Mouse (Mus musculus) CH12.LX (cell line): ENCODE results near the gene Prcc. TPM values are rescaled to one million over a fixed set of nuclear protein-coding genes. Genes with fewer than 3 reads are reported as not detected.

Source experiments
- DNase-seq: peaks from one replicate; pipeline ENCODE4 v3.0.0-alpha.2; 2013; ENCODE audit errors: extremely low read depth
- H3K27ac ChIP-seq: 2 replicates; pipeline ENCODE4 v1.5.1; 2012; ENCODE audit warnings: low read depth, mild to moderate bottlenecking, control low read depth, moderate library complexity; ENCODE audit not compliant: insufficient read depth
- H3K27me3 ChIP-seq: replicated peaks from 2 replicates; pipeline ENCODE3; 2012; ENCODE audit warnings: inconsistent platforms
- H3K36me3 ChIP-seq, 2 experiments: replicated peaks in 1 of 2; 2 replicates each; pipeline versions ENCODE3 to v1.6.1; 2012; ENCODE audit warnings: inconsistent platforms in 1 of 2, low read length in 1 of 2, mild to moderate bottlenecking in 1 of 2, mixed read lengths in 1 of 2, moderate library complexity in 1 of 2; ENCODE audit not compliant: control insufficient read depth in 1 of 2, insufficient read depth in 1 of 2
- H3K4me1 ChIP-seq, 2 experiments: 2 replicates each; pipeline ENCODE4 v1.6.1; 2012; ENCODE audit warnings: inconsistent platforms in 1 of 2, moderate library complexity in 1 of 2; ENCODE audit not compliant: insufficient read depth in 2 of 2, control insufficient read depth in 1 of 2
- H3K4me2 ChIP-seq: 2 replicates; pipeline ENCODE4 v1.6.1; 2012; ENCODE audit warnings: low read depth, mild to moderate bottlenecking, control low read depth; ENCODE audit not compliant: poor library complexity, insufficient read depth, severe bottlenecking
- H3K4me3 ChIP-seq, 3 experiments: fragments of 150-350 bp in 1 of 3; sonication (generic) in 1 of 3; replicated peaks in 1 of 3; 2 replicates each; pipeline versions ENCODE3 to v1.5.1; 2011 to 2012; ENCODE audit warnings: low read depth in 2 of 3, low read length in 2 of 3, mild to moderate bottlenecking in 2 of 3, moderate library complexity in 2 of 3, control low read depth in 1 of 3, improper control_type of control experiment in 1 of 3, inconsistent platforms in 1 of 3, mixed read lengths in 1 of 3; ENCODE audit not compliant: poor library complexity in 1 of 3
- H3K79me2 ChIP-seq: replicated peaks from 2 replicates; pipeline ENCODE4 v1.6.1; 2012; ENCODE audit warnings: mild to moderate bottlenecking, moderate library complexity; ENCODE audit not compliant: control insufficient read depth, poor library complexity, insufficient read depth, severe bottlenecking; ENCODE audit errors: extremely low read depth
- H3K9ac ChIP-seq: 2 replicates; pipeline ENCODE4 v1.6.1; 2012; ENCODE audit warnings: low read depth, mild to moderate bottlenecking, control low read depth, moderate library complexity; ENCODE audit not compliant: insufficient read depth
- H3K9me3 ChIP-seq: replicated peaks from 2 replicates; pipeline ENCODE3; 2012; ENCODE audit warnings: low read length, inconsistent platforms, mixed read lengths
- CHD1 ChIP-seq: IDR thresholded peaks from 2 replicates; pipeline ENCODE4 v1.6.1; 2012; ENCODE audit warnings: low read depth, low read length, improper control_type of control experiment, inconsistent platforms
- CHD2 ChIP-seq: IDR thresholded peaks from 2 replicates; pipeline ENCODE4 v1.6.1; 2011; ENCODE audit warnings: low read length, improper control_type of control experiment
- E2F4 ChIP-seq: IDR thresholded peaks from 2 replicates; pipeline ENCODE4 v1.6.1; 2011; ENCODE audit warnings: low read depth, low read length, improper control_type of control experiment; ENCODE audit not compliant: insufficient replicate concordance
- EP300 ChIP-seq: IDR thresholded peaks from 2 replicates; pipeline ENCODE4 v1.6.1; 2011; ENCODE audit warnings: low read length, improper control_type of control experiment
- GABPA ChIP-seq: IDR thresholded peaks from 2 replicates; pipeline ENCODE4 v1.6.1; 2012; ENCODE audit warnings: low read depth, low read length, improper control_type of control experiment, inconsistent platforms; ENCODE audit not compliant: insufficient replicate concordance
- HCFC1 ChIP-seq: IDR thresholded peaks from 2 replicates; pipeline ENCODE4 v1.6.1; 2012; ENCODE audit warnings: low read depth, mild to moderate bottlenecking, inconsistent platforms, low read length, improper control_type of control experiment
- JUND ChIP-seq: conservative IDR thresholded peaks from 2 replicates; pipeline ENCODE4 v1.6.1; 2011; ENCODE audit warnings: low read depth, low read length, improper control_type of control experiment
- MAFK ChIP-seq: IDR thresholded peaks from 2 replicates; pipeline ENCODE4 v1.6.1; 2011; ENCODE audit warnings: low read length, improper control_type of control experiment; ENCODE audit not compliant: insufficient replicate concordance
- MAX ChIP-seq: IDR thresholded peaks from 2 replicates; pipeline ENCODE4 v1.6.1; 2011; ENCODE audit warnings: low read length, improper control_type of control experiment
- MEF2A ChIP-seq: IDR thresholded peaks from 2 replicates; pipeline ENCODE4 v1.6.1; 2014; ENCODE audit warnings: low read depth, mild to moderate bottlenecking, inconsistent platforms, low read length, improper control_type of control experiment, borderline replicate concordance
- MXI1 ChIP-seq: IDR thresholded peaks from 2 replicates; pipeline ENCODE4 v1.6.1; 2011; ENCODE audit warnings: mild to moderate bottlenecking, low read depth, low read length, improper control_type of control experiment
- MYC ChIP-seq: IDR thresholded peaks from 2 replicates; pipeline ENCODE4 v1.6.1; 2011; ENCODE audit warnings: low read depth, mild to moderate bottlenecking, improper control_type of control experiment, low read length
- PAX5 ChIP-seq: IDR thresholded peaks from 2 replicates; pipeline ENCODE4 v1.6.1; 2012; ENCODE audit warnings: low read length, inconsistent platforms, mixed read lengths
- POLR2A ChIP-seq: IDR thresholded peaks from 2 replicates; pipeline ENCODE4 v1.6.1; 2011; ENCODE audit warnings: low read depth, mild to moderate bottlenecking, improper control_type of control experiment, low read length
- SIN3A ChIP-seq: IDR thresholded peaks from 2 replicates; pipeline ENCODE4 v1.6.1; 2012; ENCODE audit warnings: low read length, improper control_type of control experiment, inconsistent platforms
- SMC3 ChIP-seq: IDR thresholded peaks from 2 replicates; pipeline ENCODE4 v1.6.1; 2011; ENCODE audit warnings: low read depth, low read length, improper control_type of control experiment
- TCF12 ChIP-seq: IDR thresholded peaks from 2 replicates; pipeline ENCODE4 v1.6.1; 2014; ENCODE audit warnings: low read depth, mild to moderate bottlenecking, inconsistent platforms, low read length, improper control_type of control experiment
- UBTF ChIP-seq: IDR thresholded peaks from 2 replicates; pipeline ENCODE4 v1.6.1; 2012; ENCODE audit warnings: low read depth, mild to moderate bottlenecking, inconsistent platforms, low read length, improper control_type of control experiment, moderate library complexity
- ZKSCAN1 ChIP-seq: IDR thresholded peaks from 2 replicates; pipeline ENCODE4 v1.6.1; 2012; ENCODE audit warnings: low read depth, inconsistent platforms, low read length, improper control_type of control experiment, borderline replicate concordance
- ZMIZ1 ChIP-seq: IDR thresholded peaks from 2 replicates; pipeline ENCODE4 v1.6.1; 2012; ENCODE audit warnings: low read depth, mild to moderate bottlenecking, inconsistent platforms, low read length, improper control_type of control experiment
- ZNF384 ChIP-seq: IDR thresholded peaks from 2 replicates; pipeline ENCODE4 v1.6.1; 2012; ENCODE audit warnings: low read depth, low read length, improper control_type of control experiment, inconsistent platforms
- dilution Hi-C: fragments of 300-500 bp; cut with MboI; formaldehyde crosslinking; loops from 2 replicates; pipeline ENCODE4 v1.14.3; 2020; ENCODE audit warnings: low sequenced_read_pairs; ENCODE audit not compliant: extremely low pct_unique_long_range_greater_than_20kb, extremely low pct_ligation_motif_present
- in situ Hi-C: fragments of 300-500 bp; cut with MboI; formaldehyde crosslinking; loops from 3 replicates; pipeline ENCODE4 v1.14.3; 2019; ENCODE audit warnings: low sequenced_read_pairs, low pct_ligation_motif_present, low pct_unique_long_range_greater_than_20kb, mixed read lengths
- polyA plus RNA-seq: library from polyadenylated mRNA; unstranded; fragments of >175 nt; gene quantifications from 2 replicates; pipeline ENCODE4 v1.2.1, GENCODE M21; 2012; ENCODE audit warnings: low read depth; ENCODE audit not compliant: insufficient read length
- total RNA-seq, 2 experiments: library from RNA; depleted of rRNA; stranded (reverse); fragments of 300-350 nt in 1 of 2; fragments of >200 nt in 1 of 2; gene quantifications; 2 replicates each; pipeline ENCODE4 v1.2.3; 2012 to 2014

The Prcc gene
- total and polyA plus RNA-seq, 3 experiments: 26.4 to 58.5 (median 48.6) TPM

DNA sequence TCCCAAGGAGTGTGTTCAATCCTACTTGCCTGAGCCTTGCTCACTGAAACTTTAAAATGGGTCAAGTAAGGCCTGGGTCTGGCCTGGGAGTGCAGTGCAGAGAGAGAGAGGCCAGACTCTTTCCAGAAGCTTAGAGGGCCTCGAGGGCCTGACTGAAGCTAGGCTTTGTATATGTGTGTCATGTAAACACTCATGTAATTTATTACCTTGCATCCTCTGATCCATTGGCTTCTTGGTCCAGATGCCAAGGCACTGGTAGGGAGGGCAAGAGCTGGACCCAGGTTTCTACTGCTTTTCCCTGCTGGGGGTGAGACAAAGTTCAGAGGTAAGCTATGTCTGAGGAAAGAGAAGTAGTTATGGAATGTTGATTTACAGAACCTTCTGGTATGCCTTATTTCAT, 22.5 kb upstream of the Prcc start:
- dilution Hi-C loops: no loop called here

DNA sequence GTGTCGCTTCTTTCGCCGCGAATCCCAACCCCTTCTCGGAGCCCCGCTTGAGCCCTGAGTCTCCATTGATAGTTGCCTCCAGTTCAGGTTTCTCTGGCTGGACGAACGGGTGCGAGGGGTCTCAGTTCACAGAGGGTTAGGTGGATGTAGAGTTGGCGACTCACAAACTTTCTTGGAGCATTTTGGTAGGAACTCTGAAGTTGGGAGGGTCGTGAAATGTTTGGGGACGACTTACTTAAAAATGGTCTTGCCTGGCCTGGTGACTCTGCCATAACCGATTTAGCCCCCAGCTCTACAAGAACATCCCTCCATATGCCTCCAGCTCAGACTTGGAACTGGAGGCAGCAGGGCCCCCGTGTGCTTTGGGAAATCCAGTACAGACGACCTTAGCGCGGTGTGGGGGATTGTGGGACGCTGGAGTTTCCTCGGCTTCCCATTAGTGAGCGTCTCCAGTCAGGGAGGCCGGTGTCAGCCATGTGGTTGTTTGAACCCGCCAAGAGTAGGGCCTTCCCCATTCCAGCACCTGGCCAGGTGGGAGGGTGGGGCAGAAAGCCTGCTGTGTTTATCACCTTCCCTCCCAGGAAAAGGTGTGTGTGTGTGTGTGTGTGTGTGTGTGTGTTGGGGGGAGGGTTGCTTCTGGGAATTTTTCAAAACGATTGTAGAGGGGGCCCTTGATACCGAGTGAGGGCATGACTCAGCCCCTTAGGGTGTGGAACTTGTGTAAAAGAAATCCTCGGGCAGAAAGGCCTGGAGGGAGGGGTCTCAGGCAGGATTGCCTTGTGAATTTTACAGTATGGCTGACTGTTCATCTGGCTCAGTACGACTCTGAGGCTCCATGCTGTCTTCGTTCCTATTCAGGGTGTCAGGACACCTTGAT, 21.8 kb upstream of the Prcc start:
- H3K4me3 ChIP-seq: peak overlapping the region; percentile 71 to 99 (median 91)
- H3K9ac ChIP-seq: peak overlapping the region; percentile 75
- TF ChIP-seq MYC (peak; percentile 84), ZKSCAN1 (no peak), TCF12 (no peak), CHD1 (0 out of 2 replicates have a peak, but pooled peaks have one; percentile 44), SIN3A (peak; percentile 88), POLR2A (peak; percentile 38; the same call in 1 of the 2 replicates), ZNF384 (no peak), MAX (peak; percentile 74), ZMIZ1 (no peak), MXI1 (peak; percentile 83)
- TF ChIP-seq, all 38 proteins: peak for 6
- H3K79me2 ChIP-seq: peaks cover 59% of the 10 kb centered on the region
- dilution Hi-C loops (no loop called here), in situ Hi-C loops (no loop called here)
- H3K9me3 ChIP-seq: no peaks in the 10 kb centered on the region
- H3K4me1 ChIP-seq: peaks cover 10 to 45% of the 10 kb centered on the region in 2 experiments
- peaks cover 3 to 15% of the 10 kb centered on the region in 2 experiments for H3K36me3 ChIP-seq
- no peaks in the 10 kb centered on the region for H3K27me3 ChIP-seq
- no peak for DNase-seq
- peak overlapping the region; percentile 91 for H3K4me2 ChIP-seq
- peak overlapping the region; percentile 58 for H3K27ac ChIP-seq

More for the DNA sequence above, 22.5 kb upstream of the Prcc start:
- Histone ChIP-seq H3K4me3 (peak overlapping the region; percentile 71 to 99 (median 91)), H3K9ac (peak overlapping the region; percentile 75), H3K36me3 (peaks cover 3 to 21% of the 10 kb centered on the region in 2 experiments), H3K27me3 (no peaks in the 10 kb centered on the region), H3K4me2 (peak overlapping the region; percentile 91), H3K27ac (peak overlapping the region; percentile 3; the same call in 1 of the 2 replicates), H3K4me1 (peaks cover 10 to 48% of the 10 kb centered on the region in 2 experiments), H3K9me3 (no peaks in the 10 kb centered on the region), H3K79me2 (peaks cover 66% of the 10 kb centered on the region)
- in situ Hi-C loops: no loop called here
- no peak for DNase-seq
- TF ChIP-seq MXI1 (no peak), SMC3 (no peak), GABPA (no peak), ZNF384 (no peak), MYC (no peak), UBTF (no peak), MEF2A (no peak), EP300 (no peak), MAFK (no peak), CHD2 (no peak), HCFC1 (no peak), JUND (no peak), E2F4 (no peak), PAX5 (no peak)
